Mouse (Mus musculus) bone marrow, adult 2 months (tissue): ENCODE data around the gene Pet2. TPM values are rescaled to one million over a fixed set of nuclear protein-coding genes. Genes with fewer than 3 reads are reported as not detected.

ENCODE experiments used
- H3K27ac ChIP-seq: fragments of 200-500 bp; 2 replicates; pipeline ENCODE4 v1.5.1; 2012; ENCODE audit warnings: low read depth, mild to moderate bottlenecking, control low read depth, inconsistent platforms, low read length; ENCODE audit not compliant: control insufficient read depth, poor library complexity, insufficient read depth
- H3K4me1 ChIP-seq: fragments of 200-500 bp; 2 replicates; pipeline ENCODE4 v1.6.1; 2011; ENCODE audit warnings: low read length; ENCODE audit not compliant: control insufficient read depth, insufficient read depth
- H3K4me3 ChIP-seq: fragments of 200-500 bp; replicated peaks from 2 replicates; pipeline ENCODE3; 2011; ENCODE audit warnings: mild to moderate bottlenecking, low read depth, low read length, control low read depth; ENCODE audit not compliant: control insufficient read depth
- CTCF ChIP-seq: fragments of 200-500 bp; IDR thresholded peaks from 2 replicates; pipeline ENCODE4 v1.5.1; 2011; ENCODE audit warnings: low read length, control low read depth; ENCODE audit not compliant: control insufficient read depth, insufficient read depth
- POLR2A ChIP-seq: fragments of 200-500 bp; IDR thresholded peaks from 2 replicates; pipeline ENCODE4 v1.6.1; 2011; ENCODE audit warnings: low read depth, mild to moderate bottlenecking, control low read depth, low read length, borderline replicate concordance; ENCODE audit not compliant: control insufficient read depth
- WGBS: fragments of 180-500 bp; shearing (Covaris S2); methylation state at CpG from one replicate; pipeline ENCODE4 v1.1.7; 2018; 5-methylcytosine and 5-hydroxymethylcytosine counted together
- polyA plus RNA-seq: library from polyadenylated mRNA; stranded (reverse); fragments of >200 nt; gene quantifications from 2 replicates; pipeline ENCODE4 v1.2.4, GENCODE M21; 2011; ENCODE audit warnings: low replicate concordance; ENCODE audit not compliant: missing spikeins, insufficient read depth, insufficient read length

The Pet2 gene
- polyA plus RNA-seq, result not detected in 2 replicates

DNA sequence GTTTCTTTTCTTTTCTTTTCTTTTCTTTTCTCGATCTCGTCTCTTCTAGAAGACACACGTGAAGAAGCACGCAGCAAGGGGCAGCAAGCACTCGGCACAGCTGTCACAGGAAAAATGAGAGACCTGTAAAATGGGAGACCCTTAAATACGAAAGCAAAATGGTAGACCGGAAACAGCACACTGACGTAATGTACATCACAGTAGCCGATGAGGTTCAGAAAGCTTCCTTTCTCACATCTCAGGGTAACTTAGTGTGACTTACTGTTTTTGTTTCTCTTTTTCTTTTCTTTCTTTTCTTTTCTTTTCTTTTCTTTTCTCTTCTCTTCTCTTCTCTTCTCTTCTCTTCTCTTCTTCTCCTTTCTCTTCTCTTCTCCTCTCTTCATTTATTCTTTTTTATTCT lies at the start of gene Pet2:
TSS of gene Pet2 (minus strand) at position 101 of the 400 bp plus-strand sequence.
- no peaks in the 10 kb centered on the region for H3K4me1 ChIP-seq
- no peak for TF ChIP-seq POLR2A
- TF ChIP-seq CTCF, result no peak
- no peak within 1 kb of the TSS for H3K4me3 ChIP-seq
- 79% methylated on average over 9 of the region's 9 CpGs for WGBS
- H3K27ac ChIP-seq, result no peak within 1 kb of the TSS
